Mouse (Mus musculus) lung, postnatal 14 days (tissue): ENCODE data around the gene Rubcnl.

ENCODE experiments used
- DNase-seq: peaks from one replicate; pipeline ENCODE4 v3.0.0; 2021

The Rubcnl gene

DNA sequence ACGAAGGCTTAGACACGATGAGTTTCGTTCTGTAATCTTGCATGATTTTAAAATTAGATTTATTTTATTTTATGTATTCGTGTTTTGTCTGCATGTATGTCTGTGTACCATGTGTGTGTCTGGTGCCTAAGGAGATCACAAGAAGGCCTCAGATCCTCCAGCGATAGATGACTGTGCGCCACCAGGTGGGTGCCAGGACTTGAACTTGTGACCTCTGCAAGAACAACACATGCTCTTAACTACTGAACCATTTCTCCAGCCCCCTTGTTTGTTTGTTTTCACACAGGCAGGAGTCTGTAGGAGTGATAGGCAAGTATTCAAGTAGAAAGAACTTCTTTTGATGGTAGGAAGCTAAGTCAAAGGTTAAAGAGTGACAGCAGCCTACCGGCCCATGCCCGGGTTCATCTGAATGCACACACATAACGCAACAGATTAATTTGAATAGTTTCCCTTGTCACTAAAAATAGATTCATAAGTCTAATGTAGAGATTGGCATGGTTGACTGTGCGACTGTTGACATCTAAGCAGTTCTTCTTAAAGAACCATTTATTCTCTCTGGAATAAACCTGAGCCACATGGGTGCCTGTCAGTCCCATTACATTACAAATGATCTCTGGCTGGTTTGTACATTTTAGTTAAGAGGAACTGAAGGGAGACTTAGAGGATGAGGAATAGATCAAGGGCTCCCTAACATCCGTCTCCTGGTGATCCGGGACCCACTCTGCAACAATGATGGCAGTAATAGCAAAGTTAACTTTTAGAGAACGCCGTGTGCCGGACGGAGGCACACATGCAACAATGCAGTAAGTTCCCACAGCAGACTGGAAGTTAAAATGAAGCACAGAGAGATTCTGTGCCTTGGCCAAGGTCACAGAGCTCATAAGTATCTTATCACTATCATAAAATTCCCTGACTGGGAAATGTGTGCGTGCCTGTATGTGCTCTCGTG, 2.3 kb downstream of the Rubcnl start:
- DNase-seq, result no peak

DNA sequence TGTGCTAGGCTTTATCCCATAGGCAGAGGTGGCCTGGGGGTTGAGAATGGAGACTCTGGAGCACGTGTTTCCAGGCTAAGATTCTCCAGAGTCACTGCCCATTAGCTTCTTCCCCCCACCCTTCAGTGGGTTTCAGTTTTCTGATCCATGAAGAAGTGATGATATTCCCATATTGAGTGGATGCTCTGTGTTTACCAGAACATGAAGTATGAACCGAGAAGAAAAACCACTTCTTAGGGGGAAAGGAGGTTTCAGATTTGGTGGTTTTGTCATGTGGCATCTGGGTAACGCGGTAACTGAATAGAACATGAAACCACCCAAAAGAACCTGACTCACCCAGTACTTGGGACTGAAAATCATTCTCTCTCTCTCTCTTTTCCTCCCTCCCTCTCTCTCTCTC, 3.0 kb downstream of the Rubcnl start:
- no peak for DNase-seq

DNA sequence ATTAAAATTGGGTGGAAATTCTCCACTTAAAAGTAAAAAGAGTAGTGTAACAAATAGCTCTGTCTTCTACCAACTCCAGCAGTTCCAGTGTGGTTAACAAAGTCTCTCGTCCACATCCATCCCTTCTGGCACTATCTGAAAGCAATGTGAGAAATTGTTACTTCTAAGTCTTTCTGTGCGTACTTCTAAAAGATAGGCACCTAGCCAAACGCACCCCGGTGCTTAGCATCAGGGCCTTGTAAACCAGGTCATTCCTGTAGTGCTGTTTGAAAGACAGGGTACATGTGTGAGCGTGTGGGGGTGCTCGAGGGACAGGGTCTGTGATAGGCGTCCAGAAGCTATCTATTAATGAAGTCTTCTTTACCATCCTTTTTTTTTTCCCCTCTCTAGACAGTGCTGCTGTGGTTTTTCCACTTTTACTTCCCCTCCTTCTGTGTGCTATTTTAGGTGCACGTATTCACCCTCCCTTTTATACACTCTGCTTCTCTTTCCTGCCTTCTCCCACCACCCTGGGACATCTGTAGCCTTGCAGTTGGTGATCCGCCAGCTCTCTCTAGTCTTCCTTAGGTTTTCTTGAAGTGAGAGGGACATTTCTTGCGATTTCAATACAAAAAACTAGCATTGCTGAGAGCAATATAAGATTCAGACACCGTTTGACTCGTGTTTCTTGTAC, 4.9 kb downstream of the Rubcnl start:
- no peak for DNase-seq

DNA sequence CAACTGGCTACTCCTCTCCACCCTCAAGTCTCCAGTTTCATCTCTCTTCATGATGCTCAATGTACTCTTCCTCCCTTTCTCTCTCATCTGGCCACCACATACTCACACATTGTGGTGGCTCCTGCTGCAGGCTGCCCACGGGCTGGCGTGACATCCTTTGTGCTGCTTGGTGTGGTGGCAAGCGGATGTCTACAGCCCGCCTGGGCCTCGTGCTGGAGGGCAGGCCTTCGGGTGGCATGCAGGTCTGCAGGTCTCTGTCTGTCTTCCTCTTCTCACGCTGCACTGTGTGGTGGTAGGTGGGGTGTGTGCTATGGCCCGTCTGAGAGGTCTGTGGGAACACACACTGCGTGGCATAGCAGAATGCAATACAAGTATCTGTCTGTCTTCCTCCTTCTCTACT, 6.7 kb downstream of the Rubcnl start:
- no peak for DNase-seq

DNA sequence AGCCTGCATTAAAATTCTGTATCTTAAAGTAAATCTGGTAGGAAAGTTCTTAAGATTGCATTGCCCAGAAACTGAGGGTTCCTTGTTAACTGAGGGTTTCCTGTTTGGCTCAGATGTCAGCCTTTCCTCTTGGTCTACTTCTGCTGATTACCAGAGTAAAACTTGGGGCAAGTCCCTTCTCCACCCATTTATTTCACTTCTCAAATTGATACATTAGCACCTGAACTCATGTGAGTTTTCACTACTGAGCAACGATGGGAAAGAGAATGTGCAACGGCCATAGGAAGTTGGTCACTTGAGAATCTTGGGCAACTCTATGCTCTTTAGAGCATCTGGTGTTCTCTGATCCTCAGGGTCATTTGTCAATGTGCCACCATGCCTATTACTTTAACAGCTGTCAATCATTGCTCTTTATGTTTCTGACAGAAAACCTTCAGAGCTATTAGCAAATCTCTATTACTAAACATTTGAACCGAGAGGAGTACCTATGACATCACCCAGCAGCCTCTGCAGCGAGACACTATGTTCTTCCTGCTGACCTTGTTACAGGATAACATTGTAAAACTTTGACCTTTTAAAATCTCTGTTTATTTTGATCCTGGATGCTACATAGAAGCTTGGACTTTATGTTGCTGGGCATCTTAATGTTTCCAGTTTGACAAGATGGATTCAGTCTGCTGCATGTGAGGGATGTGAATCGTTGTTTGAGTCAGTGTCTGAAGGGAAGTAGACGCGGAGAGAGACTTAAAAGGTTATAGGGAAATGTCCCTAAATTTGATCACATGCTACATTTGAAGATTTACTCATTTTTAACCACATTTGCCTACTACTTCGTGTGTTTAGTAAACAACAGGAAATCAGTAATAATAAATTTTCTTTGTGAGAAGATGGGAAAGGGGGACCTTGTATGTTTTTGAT, 9.2 kb downstream of the Rubcnl start:
- no peak for DNase-seq

DNA sequence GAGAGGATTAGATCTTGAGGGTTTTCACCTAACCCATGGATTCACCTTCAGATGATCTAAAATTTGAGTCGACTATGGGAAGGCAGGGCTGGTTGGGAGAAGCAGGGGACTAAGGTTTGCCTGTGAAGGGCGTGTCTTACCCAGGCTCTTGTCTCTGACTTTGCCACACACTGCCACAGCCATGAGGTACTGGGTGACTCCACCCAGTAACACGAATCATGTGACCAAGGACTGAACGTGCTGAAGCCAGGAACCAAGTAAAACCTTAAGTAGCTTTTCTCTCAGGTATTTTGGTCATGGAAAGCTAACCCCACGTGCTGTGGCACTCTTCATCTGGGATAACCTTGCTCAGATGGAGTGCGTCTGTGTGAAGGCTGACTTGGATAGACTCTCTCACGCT, 14.9 kb downstream of the Rubcnl start:
- DNase-seq, result no peak

DNA sequence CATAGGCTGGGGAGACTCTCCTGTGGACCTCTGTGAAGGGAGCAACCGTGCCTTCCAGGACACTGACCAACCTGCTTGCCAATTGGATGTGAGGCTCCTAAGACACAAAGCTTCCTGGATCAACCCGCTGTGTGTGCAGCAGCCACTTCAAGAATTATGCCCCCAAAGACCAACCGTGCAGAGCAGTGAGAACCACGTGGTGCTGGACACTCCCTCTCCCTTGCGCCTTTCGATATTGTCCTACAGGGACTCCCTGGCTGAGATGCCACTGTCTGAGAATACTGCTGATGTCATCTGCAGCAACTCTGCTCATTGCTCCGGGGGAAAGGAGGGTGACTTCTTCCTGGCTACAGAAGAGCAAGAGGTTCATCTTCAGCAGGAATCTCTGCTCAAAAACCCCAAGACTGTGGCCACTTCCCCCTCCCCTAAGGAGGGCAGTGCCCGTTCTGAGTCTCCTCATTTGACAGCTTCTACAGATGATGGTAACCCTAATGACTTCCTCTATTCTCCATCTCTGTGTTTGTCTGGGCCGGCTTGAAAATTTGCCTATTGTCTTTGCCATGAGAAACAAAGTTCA, 16.3 kb downstream of the Rubcnl start:
- DNase-seq, result no peak

DNA sequence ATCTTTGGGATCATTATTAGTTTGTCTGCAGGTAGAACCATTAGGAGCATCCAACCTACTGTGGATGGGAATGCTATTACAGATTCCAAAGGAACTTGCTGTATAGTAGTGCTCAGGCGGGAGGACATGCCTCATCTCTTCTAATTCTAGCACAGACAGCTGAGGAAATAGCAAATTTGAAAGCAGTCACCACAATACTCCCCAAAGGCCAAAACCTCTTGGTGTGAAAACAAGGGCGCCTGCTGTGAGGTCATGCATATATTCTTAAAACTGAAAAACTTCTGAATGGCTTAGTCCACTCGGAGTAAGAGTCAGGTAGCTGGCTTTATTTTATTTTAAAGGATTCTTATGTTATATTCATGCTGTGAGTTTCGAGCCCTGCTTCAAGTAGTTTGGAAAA, 16.9 kb downstream of the Rubcnl start:
- no peak for DNase-seq

DNA sequence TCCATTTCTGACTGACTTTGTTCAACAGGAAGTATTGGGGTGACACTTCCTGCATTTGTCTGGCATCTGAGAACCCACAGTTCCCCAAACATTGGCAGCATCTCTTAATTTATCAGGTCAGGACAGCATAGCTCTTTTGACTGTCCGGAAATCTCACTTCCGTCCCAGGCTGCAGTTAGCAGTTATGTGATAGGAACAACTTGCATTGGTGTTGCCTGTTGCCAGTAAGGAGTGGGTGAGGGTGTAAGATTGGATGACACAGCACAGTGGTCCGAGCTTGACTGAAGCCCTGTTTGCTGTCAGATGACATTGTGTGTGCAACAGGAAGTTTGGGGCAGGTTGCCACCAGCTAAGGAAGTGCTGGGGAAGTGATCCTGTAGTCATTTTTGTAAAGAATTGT, 18.4 kb downstream of the Rubcnl start:
- no peak for DNase-seq

DNA sequence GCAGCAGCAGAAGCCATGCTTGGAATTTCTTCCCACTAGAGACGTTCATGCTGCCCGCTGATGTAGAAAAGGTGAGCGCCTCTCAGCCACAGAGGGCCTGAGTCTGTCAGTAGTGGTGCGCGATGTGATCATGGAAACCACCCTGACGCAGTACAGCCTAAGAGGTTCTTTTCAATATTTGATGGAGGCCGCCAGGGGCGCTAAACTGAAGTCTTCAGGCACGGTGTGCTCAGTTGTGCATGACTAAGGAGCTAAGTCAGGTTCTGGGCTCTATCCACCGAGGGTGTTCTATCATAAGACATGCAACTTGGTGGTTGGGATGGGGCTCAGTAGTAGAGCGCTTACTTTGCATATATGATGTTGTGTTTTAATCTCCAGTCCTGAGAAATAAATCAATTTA, 19.6 kb downstream of the Rubcnl start:
- DNase-seq, result no peak

DNA sequence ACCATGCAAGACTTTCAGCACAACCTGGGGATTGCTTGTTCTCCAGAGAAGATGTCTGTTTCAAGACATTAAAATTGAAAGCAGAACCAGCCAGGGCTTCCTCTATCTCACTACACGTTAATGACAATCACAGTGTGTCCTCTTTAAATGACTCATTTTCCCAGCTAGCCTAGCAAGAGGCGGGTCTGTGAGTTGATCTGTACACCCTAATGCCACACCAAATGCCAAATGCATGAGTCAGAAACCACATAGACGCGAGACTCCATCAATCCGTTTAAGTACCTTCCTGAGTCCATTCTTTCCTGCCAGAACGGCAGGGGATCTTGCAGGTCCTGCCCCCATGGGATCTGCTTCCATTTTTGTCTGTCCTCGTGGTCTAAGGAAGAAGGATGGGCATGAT, 29.4 kb downstream of the Rubcnl start:
- DNase-seq, result no peak

DNA sequence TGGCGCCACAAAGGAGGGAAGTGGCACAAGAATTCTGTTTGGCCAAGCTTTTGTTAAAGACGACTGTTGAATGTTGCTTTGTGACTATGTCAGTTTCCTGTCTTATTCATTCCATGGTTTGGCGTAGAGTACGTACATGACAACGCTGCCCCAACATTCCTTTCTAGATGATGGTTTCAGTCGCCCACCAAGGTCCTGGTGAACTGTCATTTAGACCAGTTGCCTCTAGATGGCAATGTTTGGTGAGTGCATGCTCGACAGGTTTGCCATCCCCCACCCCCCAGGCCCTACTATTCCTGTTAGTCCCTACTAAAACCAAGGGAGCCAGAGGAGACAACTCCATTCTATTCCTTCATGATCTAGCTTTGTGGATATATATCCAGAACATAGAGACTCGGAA, 36.6 kb downstream of the Rubcnl start:
- no peak for DNase-seq

DNA sequence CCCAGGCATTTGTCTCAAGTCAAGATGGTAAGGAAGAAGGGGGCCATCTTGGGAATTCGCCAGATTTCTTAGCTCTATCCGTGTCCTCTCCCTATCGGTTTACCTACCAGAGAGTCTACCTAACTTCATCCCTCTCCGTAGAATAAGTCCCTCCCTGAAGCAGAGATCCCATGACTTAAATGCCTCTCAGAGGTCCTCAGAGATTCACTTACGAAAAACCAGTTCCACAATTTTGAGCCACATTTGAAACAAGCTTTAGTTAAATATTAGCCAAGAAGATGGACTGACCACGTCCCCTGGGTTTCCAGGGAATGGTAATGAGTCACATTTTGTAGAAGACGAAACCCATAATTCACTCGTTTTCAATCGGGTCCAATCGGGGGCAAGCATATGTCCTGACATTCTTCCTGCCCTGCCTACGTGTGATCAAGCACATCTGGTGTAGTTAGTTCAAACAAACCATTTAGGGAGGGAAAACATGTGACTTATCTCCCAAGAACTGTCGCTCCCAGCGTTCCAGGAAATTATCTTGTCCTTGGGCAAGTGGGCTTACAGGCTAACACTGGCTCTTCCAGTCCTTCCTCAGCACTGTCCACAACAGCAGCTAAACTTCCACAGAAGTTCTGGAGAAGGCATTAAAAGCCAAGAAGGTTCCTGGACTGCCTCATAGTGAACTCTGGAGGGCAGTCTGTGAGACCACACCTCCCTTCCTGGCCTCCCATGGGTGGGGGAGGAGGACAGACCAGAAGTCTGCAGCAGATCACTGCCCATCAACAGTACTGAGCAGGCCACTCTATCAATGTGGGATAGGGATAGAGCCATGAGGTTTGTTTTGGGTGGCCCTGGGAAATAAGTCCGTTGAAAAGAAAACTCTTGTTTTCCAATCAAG, 38.9 kb downstream of the Rubcnl start:
- DNase-seq, result no peak

DNA sequence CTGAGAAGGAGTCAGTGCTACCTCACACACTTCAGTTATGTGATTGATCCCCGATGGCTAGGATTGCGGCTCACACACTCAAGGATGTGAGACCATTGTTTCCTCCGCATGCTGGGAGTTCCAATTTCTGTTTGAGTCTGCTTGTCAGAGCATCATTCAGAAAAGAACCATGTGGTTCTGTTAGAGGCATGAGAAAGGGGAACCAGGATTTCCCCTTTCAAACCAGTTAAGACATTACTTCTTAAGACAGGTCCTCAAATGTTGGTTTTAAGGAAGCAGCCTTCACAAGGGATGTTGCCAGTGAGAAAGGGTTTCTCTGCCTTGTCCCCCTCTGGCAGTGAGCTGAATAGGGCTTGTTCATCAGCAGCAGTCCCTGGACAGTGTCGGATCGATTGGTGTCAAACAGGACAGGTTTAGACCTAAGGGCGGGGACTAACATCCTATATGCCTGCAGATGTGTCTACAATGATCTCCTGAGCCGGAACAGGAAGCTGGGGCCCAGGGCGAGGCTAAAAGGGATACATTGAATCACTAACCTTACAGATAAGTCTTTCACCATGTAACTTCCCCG, 41.1 kb downstream of the Rubcnl start:
- DNase-seq, result no peak

DNA sequence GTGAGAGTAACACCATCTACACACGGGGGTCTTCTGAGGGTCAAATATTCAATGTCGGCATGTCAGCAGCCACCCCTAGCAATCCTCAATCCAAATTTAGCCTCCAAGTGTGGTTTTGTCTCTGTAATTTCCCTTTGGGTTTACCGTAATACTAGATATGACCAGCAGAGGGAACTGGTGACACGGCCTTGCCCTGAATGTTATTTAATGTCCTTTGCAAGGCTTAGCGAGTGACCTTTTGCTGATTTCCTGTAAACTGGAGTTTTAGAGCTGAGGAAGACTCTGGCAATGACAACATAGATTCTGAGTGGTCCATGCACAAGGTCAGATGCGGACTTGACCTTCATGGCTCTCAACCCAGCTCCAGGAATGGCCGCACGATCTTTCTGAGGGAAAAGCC, 44.7 kb downstream of the Rubcnl start:
- peak; percentile 58 for DNase-seq

DNA sequence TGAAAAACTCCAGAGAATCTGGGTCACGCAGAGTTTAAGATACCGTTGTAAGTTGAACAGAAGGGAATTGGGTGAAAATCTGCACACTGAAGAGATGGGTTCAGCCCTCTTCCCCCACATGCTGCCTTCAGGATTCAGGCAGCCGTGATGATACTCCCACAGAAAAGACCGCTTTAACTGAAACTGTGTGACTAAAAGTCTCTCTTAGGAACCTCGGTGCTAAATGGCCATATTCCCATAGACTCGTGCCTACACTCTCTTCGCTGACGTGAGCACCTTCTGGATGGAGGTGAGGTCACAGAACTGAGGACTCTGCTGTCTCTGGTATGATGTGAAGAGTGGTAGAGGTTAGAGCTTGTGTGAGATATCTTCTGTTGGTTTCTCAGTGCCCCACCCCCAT, 48.1 kb downstream of the Rubcnl start:
- no peak for DNase-seq

DNA sequence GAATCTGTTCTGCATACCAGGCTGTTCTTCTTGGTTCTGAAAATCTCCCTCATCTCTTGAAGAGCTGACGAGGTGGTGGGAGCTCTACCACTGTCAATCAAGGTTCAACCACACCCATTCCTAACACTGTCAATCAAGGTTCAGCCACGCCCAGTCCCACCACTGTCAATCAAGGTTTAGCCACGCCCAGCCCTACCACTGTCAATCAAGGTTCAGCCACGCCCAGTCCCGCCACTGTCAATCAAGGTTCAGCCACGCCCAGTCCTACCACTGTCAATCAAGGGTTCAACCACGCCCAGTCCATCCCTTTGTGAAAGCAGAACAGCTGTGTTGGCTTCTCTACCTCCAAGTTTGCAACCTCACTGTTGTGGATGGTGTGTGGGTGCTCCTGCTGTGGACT, 48.7 kb downstream of the Rubcnl start:
- DNase-seq, result peak; percentile 12

DNA sequence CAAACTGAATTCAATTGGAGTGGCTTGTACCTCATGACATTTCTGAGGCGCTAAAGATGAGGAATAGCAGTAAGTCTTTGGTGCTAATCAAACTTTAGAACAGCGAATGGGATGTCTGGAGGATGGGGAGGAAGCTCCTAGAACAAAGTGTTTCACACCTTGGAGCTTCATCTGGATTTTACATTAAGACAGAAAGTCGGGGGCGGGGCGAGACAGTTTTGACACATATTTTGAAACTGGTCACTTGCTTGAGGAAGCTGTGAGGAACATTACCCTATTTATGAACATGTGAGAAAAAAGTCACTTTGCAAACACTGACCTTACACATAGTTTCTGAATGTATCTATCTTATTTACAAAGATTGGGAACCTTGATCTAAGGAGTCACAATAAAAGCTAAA, 49.4 kb downstream of the Rubcnl start:
- peak; percentile 31 for DNase-seq

DNA sequence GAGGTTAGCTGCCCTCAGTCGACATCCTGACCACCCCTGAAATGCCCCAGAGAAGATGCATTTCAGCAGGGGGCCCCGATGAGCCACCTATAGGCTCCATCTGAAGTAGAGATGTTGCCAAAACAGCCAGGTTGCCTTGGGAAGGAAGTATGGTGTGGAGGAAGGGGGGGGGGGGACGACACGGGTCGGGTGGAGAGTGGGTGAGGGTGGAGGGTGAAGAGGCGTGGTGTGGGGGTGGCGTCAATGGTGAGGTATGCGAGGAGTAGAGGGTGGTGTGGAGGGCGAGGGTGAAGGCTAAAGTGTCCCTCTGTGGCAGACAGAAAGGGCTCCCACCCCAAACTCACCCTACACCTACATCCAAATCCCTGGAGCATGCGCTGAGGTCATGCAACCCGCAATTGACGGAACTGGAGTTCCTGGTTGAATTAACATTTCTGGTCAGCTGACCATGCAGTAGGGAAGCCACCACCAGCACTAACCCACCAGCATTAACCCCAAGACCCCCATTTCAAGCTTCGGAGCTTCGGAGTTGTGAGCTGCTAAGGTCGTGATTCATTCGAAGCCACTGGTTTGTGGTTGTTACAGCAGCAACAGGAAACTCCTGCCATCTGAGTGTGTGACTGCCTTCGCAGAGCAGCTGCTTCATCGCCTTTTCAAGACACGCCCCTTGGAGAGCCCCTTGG, 52.7 kb downstream of the Rubcnl start:
- DNase-seq, result peak; percentile 17

DNA sequence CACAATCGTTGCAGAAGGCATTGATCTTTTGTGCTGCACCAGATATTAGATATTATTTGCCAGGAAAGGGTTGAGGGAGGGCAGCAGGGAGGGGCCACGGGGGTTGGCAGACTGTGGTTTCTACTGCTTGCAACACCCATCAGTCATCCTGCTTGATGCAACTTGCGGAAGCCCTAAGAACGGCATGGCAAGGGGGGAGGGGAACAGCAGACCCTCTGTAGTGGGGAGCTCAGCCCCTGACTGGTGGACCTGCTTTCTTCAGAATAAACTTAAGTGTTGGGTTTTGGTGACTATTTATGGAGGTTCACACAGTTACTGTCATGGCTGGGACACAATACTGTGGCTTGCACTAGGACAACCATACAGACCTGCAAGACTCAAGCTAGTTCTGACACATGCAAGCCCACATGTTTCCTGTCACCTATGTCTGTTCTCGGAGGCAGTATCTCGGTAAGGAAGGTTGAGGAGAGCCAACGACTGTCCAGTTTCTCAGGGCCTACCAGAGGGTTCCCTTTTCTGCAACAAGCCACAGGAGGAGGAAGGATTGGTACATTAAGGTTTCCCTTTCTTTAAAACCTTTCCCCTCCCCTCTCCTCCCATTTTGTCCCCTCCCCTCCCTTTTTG, 53.6 kb downstream of the Rubcnl start:
- DNase-seq, result peak; percentile 25
